Mouse (Mus musculus) lung, postnatal 25 days (tissue): ENCODE measurements around the gene Ube2v1.
"Not testable (repeated sequence)": the region's sequence is repeated elsewhere in the genome, so short reads cannot be mapped to it uniquely, and the experiment has no call there.

Experiments
- DNase-seq: peaks from one replicate; pipeline ENCODE4 v3.0.0; 2022; ENCODE audit warnings: low spot score

Gene Ube2v1

GRCm38 (mm10) chr2:167654911-167655600 is 23.2 kb upstream of the Ube2v1 start:
- DNase-seq = no peak

- no peak for DNase-seq
Measured at GRCm38 (mm10) chr2:167652694-167653093, 20.8 kb upstream of the Ube2v1 start.

GRCm38 (mm10) chr2:167651622-167652021 is 19.7 kb upstream of the Ube2v1 start:
- DNase-seq = no peak

- DNase-seq = no peak
Measured at GRCm38 (mm10) chr2:167649290-167650032, 17.6 kb upstream of the Ube2v1 start.

- no peak for DNase-seq
Measured at GRCm38 (mm10) chr2:167646411-167646810, 14.5 kb upstream of the Ube2v1 start.

GRCm38 (mm10) chr2:167643356-167644052 is 11.6 kb upstream of the Ube2v1 start:
- DNase-seq = not testable (repeated sequence)

- DNase-seq = no peak
Measured at GRCm38 (mm10) chr2:167642164-167642563, 10.3 kb upstream of the Ube2v1 start.

- peak; percentile 72 for DNase-seq
Measured at GRCm38 (mm10) chr2:167641337-167641736, 9.4 kb upstream of the Ube2v1 start.

GRCm38 (mm10) chr2:167640279-167640678 is 8.4 kb upstream of the Ube2v1 start:
- no peak for DNase-seq

GRCm38 (mm10) chr2:167634865-167635512 is 3.1 kb upstream of the Ube2v1 start:
- DNase-seq = no peak

- peak; percentile 98 for DNase-seq
Measured at GRCm38 (mm10) chr2:167634338-167634770, 2.5 kb upstream of the Ube2v1 start.

GRCm38 (mm10) chr2:167633537-167633872 is 1.6 kb upstream of the Ube2v1 start:
- no peak for DNase-seq

GRCm38 (mm10) chr2:167632731-167633536 is 1.0 kb upstream of the Ube2v1 start:
- DNase-seq = no peak

- DNase-seq = no peak
Measured at GRCm38 (mm10) chr2:167631181-167631590, 709 bp downstream of the Ube2v1 start.

GRCm38 (mm10) chr2:167630421-167630820 is 1.5 kb downstream of the Ube2v1 start:
- DNase-seq = no peak

GRCm38 (mm10) chr2:167629665-167630209 is 2.2 kb downstream of the Ube2v1 start:
- DNase-seq = no peak

GRCm38 (mm10) chr2:167628872-167629271 is 3.0 kb downstream of the Ube2v1 start:
- DNase-seq = peak; percentile 63

- DNase-seq = no peak
Measured at GRCm38 (mm10) chr2:167627019-167627418, 4.9 kb downstream of the Ube2v1 start.

GRCm38 (mm10) chr2:167625670-167626069 is 6.2 kb downstream of the Ube2v1 start:
- no peak for DNase-seq

- DNase-seq = no peak
Measured at GRCm38 (mm10) chr2:167624368-167625075, 7.4 kb downstream of the Ube2v1 start.

- no peak for DNase-seq
Measured at GRCm38 (mm10) chr2:167622965-167623364, 8.9 kb downstream of the Ube2v1 start.
